Mouse (Mus musculus): ENCODE measurements around the gene Rnf186. TPM values are rescaled to one million over a fixed set of nuclear protein-coding genes. Genes with fewer than 3 reads are reported as not detected.

Gene Rnf186
- total RNA-seq, 2 experiments from 2014 or later: not detected

GRCm38 (mm10) chr4:139014793-139015192, 47.9 kb downstream of the Rnf186 start:
- DNase-seq: no peak

Other genes starting within 250 kb of the Rnf186 start
- gene Pla2g2c, start 242.3 kb upstream of the Rnf186 start, total RNA-seq (2021): under 1 TPM in 1 of 2 experiments, not detected in 1; 0.16 TPM
- gene Ubxn10, start 229.9 kb upstream of the Rnf186 start, total RNA-seq (2021): under 1 TPM; 0.20 to 0.28 TPM
- not detected for gene Pla2g2f, start 209.5 kb upstream of the Rnf186 start, total RNA-seq (2021)
- gene Pla2g2d, start 191.4 kb upstream of the Rnf186 start, total RNA-seq (2021): not detected
- gene Pla2g5, start 103.6 kb upstream of the Rnf186 start, total RNA-seq (2021): 1 to 10 TPM; 2.3 to 5.6 TPM
- not detected for gene Gm13030, start 93.1 kb upstream of the Rnf186 start, total RNA-seq (2021)
- gene Pla2g2e, start 89.2 kb upstream of the Rnf186 start, total RNA-seq (2021): not detected
- 1 to 10 TPM; 7.0 to 7.4 TPM for gene Otud3, start 53.2 kb upstream of the Rnf186 start, total RNA-seq (2021)
- gene Tmco4, start 5.8 kb downstream of the Rnf186 start, total RNA-seq (2021): 1 to 10 TPM; 3.8 to 4.5 TPM
- not detected for gene Htr6, start 108.5 kb downstream of the Rnf186 start, total RNA-seq (2021)
- 10 to 100 TPM; 51.0 to 51.1 TPM for gene Nbl1, start 125.9 kb downstream of the Rnf186 start, total RNA-seq (2021)
- gene Minos1, start 164.0 kb downstream of the Rnf186 start, total RNA-seq (2021): 100 to 1,000 TPM; 399 to 482 TPM
- 100 to 1,000 TPM; 576 to 632 TPM for gene Capzb, start 225.8 kb downstream of the Rnf186 start, total RNA-seq (2021)